Mouse (Mus musculus) embryonic fibroblast, embryonic 13.5 days (primary cell): ENCODE results near the gene Cacna1i.

Experiments
- CTCF ChIP-seq: IDR thresholded peaks from 2 replicates; pipeline ENCODE4 v1.5.1; 2011; ENCODE audit warnings: mild to moderate bottlenecking, control low read depth, low read length, moderate library complexity, borderline replicate concordance; ENCODE audit not compliant: insufficient read depth
- POLR2A ChIP-seq: IDR thresholded peaks from 2 replicates; pipeline ENCODE4 v1.6.1; 2011; ENCODE audit warnings: low read depth, mild to moderate bottlenecking, control low read depth, low read length, moderate library complexity

- no peak for TF ChIP-seq CTCF
- no peak for TF ChIP-seq POLR2A
These were observed 143.3 kb downstream of the Cacna1i start for GRCm38 (mm10) chr15:80430324-80430723.
